Mouse (Mus musculus) kidney, postnatal 0 days (tissue): ENCODE data around the gene Il18bp. TPM values are rescaled to one million over a fixed set of nuclear protein-coding genes. Genes with fewer than 3 reads are reported as not detected.

ENCODE experiments used
- ATAC-seq: fragments of 200-750 bp; cut with Nextera tagmentation; replicated peaks from 2 replicates; pipeline ENCODE4 v1.8.0; 2017; ENCODE audit warnings: low read depth, moderate number of reproducible peaks, moderate TSS enrichment, moderate library complexity; ENCODE audit not compliant: low FRiP score
- DNase-seq: peaks from one replicate; pipeline ENCODE4 v3.0.0-alpha.2; 2016; ENCODE audit warnings: low spot score
- H3K27ac ChIP-seq: fragments of 300-500 bp; sonication (generic); 2 replicates; pipeline ENCODE4 v1.5.1; 2014; ENCODE audit warnings: mild to moderate bottlenecking
- H3K27me3 ChIP-seq: fragments of 300-500 bp; sonication (generic); 2 replicates; pipeline ENCODE4 v1.6.1; 2014; ENCODE audit warnings: low read length, mixed read lengths; ENCODE audit not compliant: insufficient read depth
- H3K36me3 ChIP-seq: fragments of 300-500 bp; sonication (generic); 2 replicates; pipeline ENCODE4 v1.6.1; 2014; ENCODE audit warnings: low read length, mixed read lengths; ENCODE audit not compliant: insufficient read depth
- H3K4me1 ChIP-seq: fragments of 300-500 bp; sonication (generic); replicated peaks from 2 replicates; pipeline ENCODE4 v1.6.1; 2014; ENCODE audit warnings: antibody characterized with exemption, low read length, mixed read lengths; ENCODE audit not compliant: insufficient read depth
- H3K4me2 ChIP-seq: fragments of 300-500 bp; sonication (generic); 2 replicates; pipeline ENCODE4 v1.6.1; 2014; ENCODE audit warnings: mild to moderate bottlenecking, low read length, moderate library complexity, mixed read lengths
- H3K4me3 ChIP-seq: fragments of 300-500 bp; sonication (generic); replicated peaks from 2 replicates; pipeline ENCODE4 v1.5.1; 2014; ENCODE audit warnings: low read depth, low read length
- H3K9ac ChIP-seq: fragments of 300-500 bp; sonication (generic); 2 replicates; pipeline ENCODE4 v1.6.1; 2014; ENCODE audit warnings: low read depth, low read length
- H3K9me3 ChIP-seq: fragments of 300-500 bp; sonication (generic); replicated peaks from 2 replicates; pipeline ENCODE4 v1.6.1; 2016; ENCODE audit warnings: low read length, inconsistent platforms, mixed read lengths
- CTCF ChIP-seq: IDR thresholded peaks from 2 replicates; pipeline ENCODE4 v1.5.1; 2016; ENCODE audit warnings: antibody characterized with exemption, low read depth, mild to moderate bottlenecking, moderate library complexity
- WGBS: fragments of 180-500 bp; shearing (Covaris S2); extraction: QIAGEN DNeasy Blood & Tissue Kit; methylation state at CpG from one replicate; pipeline ENCODE4 v1.1.7; 2014; 5-methylcytosine and 5-hydroxymethylcytosine counted together
- polyA plus RNA-seq: library from polyadenylated mRNA; unstranded; fragments of >200 nt; fragmentation: Nextera tagmentation; extraction: Ambion mirVana; gene quantifications from 2 replicates; pipeline ENCODE4 v1.2.1, GENCODE M21; 2015

The Il18bp gene
- 2.0 and 2.1 TPM in 2 replicates for polyA plus RNA-seq

GRCm38 (mm10) chr7:102018590-102018989 is at the start of gene Il18bp:
TSS of gene Il18bp (minus strand) at chr7:102018690.
- no peak within 1 kb of the TSS for H3K9ac ChIP-seq
- H3K4me3 ChIP-seq = no peak within 1 kb of the TSS
- no peaks in the 10 kb centered on the region for H3K27me3 ChIP-seq
- no peak for TF ChIP-seq CTCF
- H3K4me1 ChIP-seq = no peaks in the 10 kb centered on the region
- peaks cover 47% of the 10 kb centered on the region for H3K36me3 ChIP-seq
- H3K9me3 ChIP-seq = no peaks in the 10 kb centered on the region
- 0 out of 2 replicates have a peak within 1 kb of the TSS, but pooled peaks have one; percentile 27 for H3K4me2 ChIP-seq
- DNase-seq = no peak
- H3K27ac ChIP-seq = no peak within 1 kb of the TSS
- WGBS = 83% methylated on average over 3 of the region's 3 CpGs
- ATAC-seq = no peak

- WGBS = 55% methylated on average over 6 of the region's 6 CpGs
- Histone ChIP-seq H3K36me3 (0 out of 2 replicates have a peak, but pooled peaks cover 3% of the 10 kb centered on the region), H3K9me3 (no peaks in the 10 kb centered on the region), H3K4me2 (peak overlapping the region; percentile 73), H3K27ac (no peak overlapping the region), H3K4me1 (0 out of 2 replicates have a peak, but pooled peaks cover 12% of the 10 kb centered on the region), H3K27me3 (no peaks in the 10 kb centered on the region), H3K4me3 (peak overlapping the region; percentile 59), H3K9ac (peak overlapping the region; percentile 69; the same call in 1 of the 2 replicates)
- ATAC-seq (no peak), DNase-seq (no peak)
- TF ChIP-seq CTCF = no peak
Measured at GRCm38 (mm10) chr7:102066363-102066762, 47.9 kb upstream of the Il18bp start.

GRCm38 (mm10) chr7:102065046-102065891 is 46.8 kb upstream of the Il18bp start, which contains the start of the genes Rnf121, Xndc1 and Xntrpc:
TSS of gene Rnf121 (minus strand) at chr7:102065469.
TSS of gene Xndc1 (plus strand) at chr7:102065511.
TSS of gene Xntrpc (plus strand) at chr7:102065713.
- H3K4me3 ChIP-seq = peak within 1 kb of the TSS; percentile 59
- no peaks in the 10 kb centered on the region for H3K9me3 ChIP-seq
- peak within 1 kb of the TSS; percentile 66 for H3K27ac ChIP-seq
- TF ChIP-seq CTCF = no peak
- 0 out of 2 replicates have a peak, but pooled peaks cover 12% of the 10 kb centered on the region for H3K4me1 ChIP-seq
- DNase-seq = peak; percentile 97
- ATAC-seq = peak; percentile 97
- under 1% methylated on average over 56 of the region's 56 CpGs for WGBS
- H3K27me3 ChIP-seq = no peaks in the 10 kb centered on the region
- H3K4me2 ChIP-seq = peak within 1 kb of the TSS; percentile 73
- peak within 1 kb of the TSS; percentile 69 for H3K9ac ChIP-seq
- no peaks in the 10 kb centered on the region for H3K36me3 ChIP-seq

- H3K9ac ChIP-seq = peak overlapping the region; percentile 69
- TF ChIP-seq CTCF = no peak
- H3K27ac ChIP-seq = peak overlapping the region; percentile 62
- H3K4me2 ChIP-seq = peak overlapping the region; percentile 73
- no peak for DNase-seq
- WGBS = 1% methylated on average over 9 of the region's 9 CpGs
- H3K36me3 ChIP-seq = no peaks in the 10 kb centered on the region
- H3K27me3 ChIP-seq = no peaks in the 10 kb centered on the region
- no peaks in the 10 kb centered on the region for H3K9me3 ChIP-seq
- ATAC-seq = peak; percentile 53
- 0 out of 2 replicates have a peak, but pooled peaks cover 12% of the 10 kb centered on the region for H3K4me1 ChIP-seq
- peak overlapping the region; percentile 59 for H3K4me3 ChIP-seq
Measured at GRCm38 (mm10) chr7:102064655-102065045, 46.2 kb upstream of the Il18bp start.

- no peak for ATAC-seq
- no peaks in the 10 kb centered on the region for H3K9me3 ChIP-seq
- 0 out of 2 replicates have a peak, but pooled peaks cover 12% of the 10 kb centered on the region for H3K4me1 ChIP-seq
- H3K27me3 ChIP-seq = no peaks in the 10 kb centered on the region
- H3K4me3 ChIP-seq = peak overlapping the region; percentile 59; the same call in 1 of the 2 replicates
- H3K9ac ChIP-seq = no peak overlapping the region
- WGBS = 70% methylated on average over 9 of the region's 9 CpGs
- DNase-seq = no peak
- H3K4me2 ChIP-seq = peak overlapping the region; percentile 73
- H3K27ac ChIP-seq = no peak overlapping the region
- TF ChIP-seq CTCF = no peak
- no peaks in the 10 kb centered on the region for H3K36me3 ChIP-seq
Measured at GRCm38 (mm10) chr7:102063891-102064290, 45.4 kb upstream of the Il18bp start.

GRCm38 (mm10) chr7:102062203-102062602 is 43.7 kb upstream of the Il18bp start:
- H3K4me2 ChIP-seq = no peak overlapping the region

More at GRCm38 (mm10) chr7:102062203-102062602, 43.7 kb upstream of the Il18bp start:
- Histone ChIP-seq H3K4me1 (0 out of 2 replicates have a peak, but pooled peaks cover 12% of the 10 kb centered on the region), H3K36me3 (no peaks in the 10 kb centered on the region), H3K4me3 (no peak overlapping the region), H3K9me3 (no peaks in the 10 kb centered on the region), H3K27ac (0 out of 2 replicates have a peak overlapping the region, but pooled peaks have one; percentile 31), H3K9ac (no peak overlapping the region), H3K27me3 (no peaks in the 10 kb centered on the region)
- no peak for TF ChIP-seq CTCF
- ATAC-seq (0 out of 2 replicates have a peak, but pooled peaks have one; percentile 21), DNase-seq (peak; percentile 17)
- 50% methylated on average over 1 of the region's 1 CpGs for WGBS
